Mouse (Mus musculus) testis, adult 2 months (tissue): ENCODE data around the gene Zfp423.

ENCODE experiments used
- CTCF ChIP-seq: fragments of 200-500 bp; IDR thresholded peaks from 2 replicates; pipeline ENCODE4 v1.5.1; 2012; ENCODE audit warnings: low read depth, mild to moderate bottlenecking, inconsistent platforms, low read length, moderate library complexity; ENCODE audit not compliant: control insufficient read depth, insufficient read depth, insufficient replicate concordance
- POLR2A ChIP-seq: fragments of 200-500 bp; IDR thresholded peaks from 2 replicates; pipeline ENCODE4 v1.6.1; 2012; ENCODE audit warnings: low read depth, mild to moderate bottlenecking, inconsistent platforms, low read length, moderate library complexity; ENCODE audit not compliant: control insufficient read depth

DNA sequence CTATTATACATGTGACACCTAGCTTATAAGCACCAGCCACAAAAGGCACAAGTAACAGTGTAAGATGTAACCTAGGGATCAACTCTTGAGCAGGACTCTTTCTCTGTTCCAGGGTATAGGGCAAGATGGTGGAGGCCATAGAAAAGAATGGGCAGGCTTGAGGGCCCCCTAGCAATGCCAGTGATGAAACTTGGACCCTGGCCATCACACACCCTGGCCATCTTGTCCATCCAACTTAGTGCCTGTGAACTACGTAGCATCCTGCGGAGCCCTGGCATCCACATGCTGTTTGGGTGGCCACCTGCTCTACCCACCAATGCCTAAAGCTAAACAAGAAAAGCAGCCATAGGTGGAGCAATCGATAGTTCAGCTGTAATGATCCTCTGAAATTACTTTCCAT lies 254.6 kb downstream of the Zfp423 start:
- TF ChIP-seq POLR2A (no peak), CTCF (no peak)
